Mouse (Mus musculus) embryonic facial prominence, embryonic 15.5 days (tissue): Measurements from ENCODE around the gene Mfsd14a. TPM values are rescaled to one million over a fixed set of nuclear protein-coding genes. Genes with fewer than 3 reads are reported as not detected.

ENCODE experiments used
- ATAC-seq: fragments of 200-750 bp; cut with Nextera tagmentation; 2 replicates; pipeline ENCODE4 v1.8.0; 2017; ENCODE audit warnings: low read depth, moderate TSS enrichment; ENCODE audit not compliant: insufficient number of reproducible peaks, low FRiP score, low TSS enrichment
- H3K27ac ChIP-seq: fragments of 300-500 bp; sonication (generic); replicated peaks from 2 replicates; pipeline ENCODE4 v1.5.1; 2015; ENCODE audit warnings: mild to moderate bottlenecking, inconsistent platforms
- H3K27me3 ChIP-seq: fragments of 300-500 bp; sonication (generic); 2 replicates; pipeline ENCODE4 v1.6.1; 2015; ENCODE audit warnings: inconsistent platforms
- H3K36me3 ChIP-seq: fragments of 300-500 bp; sonication (generic); 2 replicates; pipeline ENCODE4 v1.6.1; 2015; ENCODE audit warnings: mild to moderate bottlenecking, inconsistent platforms
- H3K4me1 ChIP-seq: fragments of 300-500 bp; sonication (generic); 2 replicates; pipeline ENCODE4 v1.6.1; 2015; ENCODE audit warnings: inconsistent platforms
- H3K4me2 ChIP-seq: fragments of 300-500 bp; sonication (generic); replicated peaks from 2 replicates; pipeline ENCODE4 v1.6.1; 2015; ENCODE audit warnings: mild to moderate bottlenecking, inconsistent platforms
- H3K4me3 ChIP-seq: fragments of 300-500 bp; sonication (generic); replicated peaks from 2 replicates; pipeline ENCODE4 v1.5.1; 2015; ENCODE audit warnings: mild to moderate bottlenecking, inconsistent platforms
- H3K9ac ChIP-seq: fragments of 300-500 bp; sonication (generic); 2 replicates; pipeline ENCODE4 v1.6.1; 2015; ENCODE audit warnings: inconsistent platforms
- H3K9me3 ChIP-seq: fragments of 300-500 bp; sonication (generic); replicated peaks from 2 replicates; pipeline ENCODE4 v1.6.1; 2016; ENCODE audit warnings: inconsistent platforms
- WGBS: fragments of 180-500 bp; shearing (Covaris S2); methylation state at CpG from one replicate; pipeline ENCODE4 v1.1.7; 2015; 5-methylcytosine and 5-hydroxymethylcytosine counted together
- polyA plus RNA-seq: library from polyadenylated mRNA; unstranded; fragments of >200 nt; fragmentation: Nextera tagmentation; extraction: Ambion mirVana; gene quantifications from 2 replicates; pipeline ENCODE4 v1.2.1, GENCODE M21; 2015

Mfsd14a gene
- polyA plus RNA-seq, 1 experiment from 2014 or later: 78.3 TPM

DNA sequence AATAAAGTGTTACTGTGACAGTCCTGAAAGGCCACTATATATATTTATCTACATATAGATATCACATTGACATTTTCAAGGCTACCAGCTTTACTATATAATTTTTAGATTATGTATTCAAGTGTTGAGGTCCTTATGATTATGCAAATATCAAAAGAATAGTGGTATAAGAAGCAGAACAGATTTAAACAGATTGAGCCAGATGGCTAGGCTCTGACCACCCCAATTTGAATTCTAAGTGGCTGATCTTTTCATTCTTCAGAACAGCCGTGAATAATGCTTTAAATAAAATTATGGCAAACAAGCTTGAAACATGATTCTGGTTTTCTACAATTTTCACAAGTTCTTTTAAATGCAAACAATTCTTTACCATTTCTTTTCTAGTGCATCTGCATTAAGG is 31.0 kb downstream of the Mfsd14a start:
- no peak overlapping the region for H3K9ac ChIP-seq
- no peak for ATAC-seq
- 67% methylated on average over 1 of the region's 1 CpGs for WGBS
- H3K4me2 ChIP-seq: no peak overlapping the region
- no peak overlapping the region for H3K27ac ChIP-seq
- H3K4me1 ChIP-seq: no peaks in the 10 kb centered on the region
- no peaks in the 10 kb centered on the region for H3K27me3 ChIP-seq
- no peak overlapping the region for H3K4me3 ChIP-seq
- peaks cover 48% of the 10 kb centered on the region for H3K36me3 ChIP-seq
- no peaks in the 10 kb centered on the region for H3K9me3 ChIP-seq

DNA sequence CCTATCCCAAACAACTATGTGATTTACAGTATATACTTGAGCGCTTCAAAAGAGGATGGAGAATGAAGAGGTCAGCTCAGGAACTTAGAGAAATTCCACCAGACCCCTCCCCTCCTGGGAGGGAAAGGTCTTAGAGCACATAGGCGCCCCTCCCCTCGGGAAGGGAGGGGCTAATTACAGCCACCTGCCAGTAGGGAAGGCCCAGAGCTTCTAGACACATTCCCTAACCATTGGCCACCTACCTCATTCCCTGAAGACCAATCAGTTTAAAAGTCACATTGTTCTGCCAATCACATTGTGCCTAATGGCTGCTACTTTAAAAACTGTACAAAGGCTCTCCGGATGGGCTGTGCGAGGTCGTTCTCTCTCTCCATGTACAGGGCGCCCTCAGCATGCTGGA is 39.8 kb downstream of the Mfsd14a start:
- no peak overlapping the region for H3K4me2 ChIP-seq
- no peak overlapping the region for H3K27ac ChIP-seq
- H3K4me1 ChIP-seq: no peaks in the 10 kb centered on the region
- no peaks in the 10 kb centered on the region for H3K9me3 ChIP-seq
- no peaks in the 10 kb centered on the region for H3K27me3 ChIP-seq
- H3K9ac ChIP-seq: no peak overlapping the region
- 92% methylated on average over 7 of the region's 7 CpGs for WGBS
- peaks cover 15% of the 10 kb centered on the region; the same call in 1 of the 2 replicates for H3K36me3 ChIP-seq
- no peak for ATAC-seq
- H3K4me3 ChIP-seq: no peak overlapping the region

DNA sequence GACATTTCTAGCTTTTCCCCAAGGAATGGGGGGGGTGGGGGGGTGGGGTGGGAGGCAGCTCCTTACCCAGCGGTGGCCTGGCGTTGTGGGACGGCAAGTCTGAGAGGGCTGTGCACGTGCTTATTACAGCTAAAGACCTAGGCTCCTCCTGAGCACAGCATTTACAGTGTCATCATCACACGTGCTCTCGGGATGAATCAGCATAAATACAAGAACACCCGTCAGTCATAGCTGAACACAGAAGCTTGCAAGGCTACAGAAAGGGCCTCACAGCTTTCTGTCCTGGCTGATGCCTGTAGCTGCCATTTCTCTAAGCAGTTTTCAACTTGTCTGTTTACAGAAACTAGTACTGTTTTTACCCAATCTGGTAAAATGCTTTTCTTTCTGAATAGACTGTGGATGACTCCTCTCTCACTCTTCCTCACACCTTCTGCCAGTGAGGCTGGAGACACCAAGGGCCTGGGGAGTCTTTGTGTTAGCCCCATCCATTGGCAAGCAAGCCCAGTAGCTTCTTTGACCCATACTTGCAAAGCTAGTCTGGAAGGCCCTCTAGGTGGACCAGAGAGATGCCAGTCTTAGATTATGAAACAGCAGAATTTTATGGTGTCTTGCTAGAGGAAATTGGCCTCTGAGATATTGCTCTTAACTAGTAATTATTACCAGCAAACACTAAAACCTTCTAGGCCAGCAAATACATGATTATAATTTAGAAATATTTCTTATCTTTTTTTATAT is 41.7 kb downstream of the Mfsd14a start:
- H3K27ac ChIP-seq: no peak overlapping the region
- no peaks in the 10 kb centered on the region for H3K27me3 ChIP-seq
- H3K36me3 ChIP-seq: peaks cover 22% of the 10 kb centered on the region
- no peaks in the 10 kb centered on the region for H3K4me1 ChIP-seq
- H3K4me2 ChIP-seq: no peak overlapping the region
- 86% methylated on average over 7 of the region's 7 CpGs for WGBS
- no peak overlapping the region for H3K4me3 ChIP-seq
- ATAC-seq: no peak
- H3K9ac ChIP-seq: no peak overlapping the region
- H3K9me3 ChIP-seq: no peaks in the 10 kb centered on the region

DNA sequence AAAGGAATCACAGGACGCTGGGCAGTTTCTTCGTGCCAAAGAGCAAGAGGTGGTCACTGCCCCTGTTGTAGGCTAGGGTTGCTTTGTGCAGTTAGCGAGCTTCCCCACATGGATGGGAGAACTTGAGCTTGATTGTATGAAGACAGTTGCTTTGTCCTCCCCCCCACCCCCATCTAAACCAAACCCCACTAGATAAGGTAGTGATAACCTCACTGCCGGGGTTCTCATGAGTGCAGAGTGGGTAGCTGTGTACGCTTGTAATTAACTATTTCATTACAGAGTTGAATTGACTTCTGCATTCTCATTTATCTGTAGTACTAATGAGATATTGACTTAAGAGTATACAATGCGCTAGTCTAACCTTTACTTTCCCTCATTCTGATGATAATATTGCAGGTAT is 43.6 kb downstream of the Mfsd14a start:
- Histone ChIP-seq H3K36me3 (peaks cover 40% of the 10 kb centered on the region), H3K27ac (no peak overlapping the region), H3K4me2 (no peak overlapping the region), H3K4me1 (no peaks in the 10 kb centered on the region), H3K27me3 (no peaks in the 10 kb centered on the region), H3K4me3 (no peak overlapping the region), H3K9me3 (no peaks in the 10 kb centered on the region), H3K9ac (no peak overlapping the region)
- no peak for ATAC-seq
- 88% methylated on average over 6 of the region's 6 CpGs for WGBS

DNA sequence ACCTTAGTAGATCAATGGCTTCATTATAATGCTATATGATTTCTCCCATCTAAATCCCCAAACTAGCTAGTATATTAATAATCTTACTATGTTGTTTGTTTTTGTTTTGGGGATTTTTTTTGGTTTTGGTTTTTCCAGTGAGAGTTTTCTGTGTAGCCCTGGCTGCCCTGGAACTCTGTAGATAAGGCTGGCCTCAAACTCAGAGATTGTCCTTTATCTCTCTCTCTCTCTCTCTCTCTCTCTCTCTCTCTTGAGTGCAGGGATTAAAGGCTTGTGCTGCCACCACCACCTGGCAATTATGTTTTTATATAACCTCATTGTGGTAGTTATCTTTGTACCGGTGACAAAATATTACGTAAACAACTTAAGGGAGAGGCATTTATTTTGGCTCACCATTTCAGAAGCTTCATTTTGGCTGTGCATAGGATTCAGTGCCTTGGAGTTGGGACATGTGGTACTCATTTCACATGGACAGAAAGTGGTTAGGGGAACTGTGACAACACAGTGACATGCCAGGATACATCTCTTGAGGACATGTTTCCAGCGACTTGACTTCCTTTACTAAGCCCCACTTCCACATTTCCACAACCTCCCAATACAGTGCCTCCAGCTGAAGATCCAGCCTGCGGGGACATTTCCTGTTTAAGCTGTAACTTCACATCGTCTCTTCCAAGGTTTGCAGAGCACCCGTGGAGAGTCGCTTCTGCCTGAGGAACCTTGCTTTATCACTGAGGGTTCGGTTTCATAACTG is 47.0 kb downstream of the Mfsd14a start:
- WGBS: 88% methylated on average over 8 of the region's 8 CpGs
- no peak overlapping the region for H3K9ac ChIP-seq
- peaks cover 44% of the 10 kb centered on the region for H3K36me3 ChIP-seq
- H3K4me2 ChIP-seq: no peak overlapping the region
- no peak overlapping the region for H3K27ac ChIP-seq
- no peaks in the 10 kb centered on the region for H3K9me3 ChIP-seq
- no peaks in the 10 kb centered on the region for H3K27me3 ChIP-seq
- H3K4me1 ChIP-seq: no peaks in the 10 kb centered on the region
- no peak for ATAC-seq
- no peak overlapping the region for H3K4me3 ChIP-seq

DNA sequence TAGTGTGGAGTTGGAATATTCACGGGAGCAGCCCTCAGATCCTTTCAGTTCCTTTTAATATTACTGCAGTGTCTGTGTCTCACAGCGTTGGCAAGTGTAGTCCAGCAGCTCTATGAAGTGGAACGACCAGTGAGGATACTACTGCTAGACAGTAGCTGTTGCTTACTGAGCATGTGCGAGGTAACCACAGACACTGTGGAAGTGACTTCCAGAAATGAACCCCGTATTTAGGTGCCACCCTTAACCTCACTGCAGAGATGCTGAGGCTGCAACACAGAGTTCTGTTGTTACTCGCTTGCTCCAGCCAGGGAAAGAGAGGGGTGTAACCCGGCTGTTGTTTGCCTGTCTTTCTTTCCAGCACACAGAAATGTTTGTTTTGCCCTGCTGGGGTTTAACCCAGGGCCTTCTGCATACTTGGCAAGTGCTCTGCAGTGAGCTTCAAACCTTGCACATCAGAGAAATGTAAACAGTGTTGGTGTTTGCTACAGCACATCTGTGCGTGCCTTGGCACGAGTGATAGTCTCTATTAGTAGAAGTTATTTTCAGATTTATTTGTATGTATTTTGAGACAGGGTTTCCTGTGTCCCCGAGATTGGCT is 48.1 kb downstream of the Mfsd14a start, which contains the start of gene Trmt13:
Gene Trmt13, minus strand, starts transcription at position 293 of the 598 bp plus-strand sequence.
- peaks cover 50% of the 10 kb centered on the region for H3K36me3 ChIP-seq
- H3K4me2 ChIP-seq: no peak within 1 kb of the TSS
- H3K27me3 ChIP-seq: no peaks in the 10 kb centered on the region
- H3K4me1 ChIP-seq: no peaks in the 10 kb centered on the region
- no peak within 1 kb of the TSS for H3K9ac ChIP-seq
- H3K4me3 ChIP-seq: no peak within 1 kb of the TSS
- no peaks in the 10 kb centered on the region for H3K9me3 ChIP-seq
- peak; percentile 63; the same call in 1 of the 2 replicates for ATAC-seq
- 76% methylated on average over 10 of the region's 10 CpGs for WGBS
- no peak within 1 kb of the TSS; the same call in 1 of the 2 replicates for H3K27ac ChIP-seq

DNA sequence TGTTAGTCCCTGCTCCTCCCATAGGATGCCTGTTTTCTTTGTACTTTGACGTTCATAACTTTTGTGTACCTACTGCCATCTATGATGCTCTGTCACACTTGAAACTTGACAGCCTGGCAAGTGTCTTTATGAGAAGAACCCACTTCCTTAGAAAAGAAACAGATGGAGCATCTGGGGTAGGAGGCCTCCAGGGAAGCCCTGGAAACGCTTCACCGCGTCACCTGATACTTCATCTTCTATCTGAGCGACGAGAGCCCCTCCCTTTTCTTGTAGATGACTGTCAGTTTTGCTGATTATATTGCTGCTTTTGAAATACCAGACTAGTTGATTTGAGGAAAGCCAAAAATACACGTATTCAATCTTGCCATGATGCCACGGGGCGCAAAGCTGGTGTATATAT is 57.9 kb downstream of the Mfsd14a start:
- H3K27ac ChIP-seq: no peak overlapping the region
- no peak for ATAC-seq
- H3K9ac ChIP-seq: no peak overlapping the region
- H3K36me3 ChIP-seq: peaks cover 12% of the 10 kb centered on the region; the same call in 1 of the 2 replicates
- H3K9me3 ChIP-seq: no peaks in the 10 kb centered on the region
- no peaks in the 10 kb centered on the region for H3K4me1 ChIP-seq
- H3K4me3 ChIP-seq: no peak overlapping the region
- 49% methylated on average over 9 of the region's 9 CpGs for WGBS
- H3K4me2 ChIP-seq: no peak overlapping the region
- no peaks in the 10 kb centered on the region for H3K27me3 ChIP-seq

DNA sequence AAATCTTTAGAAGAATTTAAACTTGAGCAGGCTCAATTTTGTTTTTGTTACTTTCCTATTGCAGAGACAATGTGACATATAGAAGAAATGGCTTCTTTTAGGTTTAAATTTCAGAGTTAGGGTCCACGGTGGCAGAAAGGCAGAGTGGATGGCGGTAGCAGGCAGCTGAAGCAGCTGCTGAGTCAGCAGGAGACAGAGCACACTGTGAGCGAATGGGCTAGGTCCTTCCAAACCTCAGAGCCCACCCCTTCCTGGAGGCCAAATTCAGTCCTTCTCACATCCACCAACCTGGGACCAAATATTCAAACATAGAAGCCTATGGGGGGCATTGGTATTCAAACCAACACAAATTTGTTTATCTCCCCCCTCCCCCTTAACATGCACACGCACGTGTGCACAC is 60.7 kb downstream of the Mfsd14a start:
- Histone ChIP-seq H3K36me3 (no peaks in the 10 kb centered on the region), H3K4me3 (no peak overlapping the region), H3K4me1 (no peaks in the 10 kb centered on the region), H3K4me2 (no peak overlapping the region), H3K9me3 (no peaks in the 10 kb centered on the region), H3K27me3 (no peaks in the 10 kb centered on the region), H3K9ac (no peak overlapping the region), H3K27ac (no peak overlapping the region)
- ATAC-seq: no peak
- 88% methylated on average over 5 of the region's 5 CpGs for WGBS

DNA sequence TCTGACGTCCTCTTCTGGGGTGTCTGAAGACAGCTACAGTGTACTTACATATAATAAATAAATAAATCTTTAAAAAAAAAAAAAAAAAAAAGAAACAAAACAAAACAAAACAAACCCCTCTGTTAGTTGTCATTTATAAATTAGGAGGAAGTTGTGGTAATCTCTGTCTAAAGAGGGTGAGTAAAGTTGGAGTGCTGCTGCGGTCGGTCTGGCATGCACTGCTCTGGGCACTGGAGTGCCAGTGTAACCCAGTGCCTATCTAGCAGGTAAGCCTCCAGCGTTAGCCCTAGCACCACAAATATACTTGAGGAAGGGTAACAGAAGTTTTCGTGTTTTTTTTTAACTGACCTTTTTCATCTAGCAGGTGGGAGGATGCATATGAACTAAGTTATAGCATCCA is 61.5 kb downstream of the Mfsd14a start:
- Histone ChIP-seq H3K9me3 (no peaks in the 10 kb centered on the region), H3K4me2 (no peak overlapping the region), H3K36me3 (no peaks in the 10 kb centered on the region), H3K4me3 (no peak overlapping the region), H3K27me3 (no peaks in the 10 kb centered on the region), H3K27ac (no peak overlapping the region), H3K9ac (no peak overlapping the region), H3K4me1 (0 out of 2 replicates have a peak, but pooled peaks cover under 1% of the 10 kb centered on the region)
- WGBS: 85% methylated on average over 5 of the region's 5 CpGs
- no peak for ATAC-seq

DNA sequence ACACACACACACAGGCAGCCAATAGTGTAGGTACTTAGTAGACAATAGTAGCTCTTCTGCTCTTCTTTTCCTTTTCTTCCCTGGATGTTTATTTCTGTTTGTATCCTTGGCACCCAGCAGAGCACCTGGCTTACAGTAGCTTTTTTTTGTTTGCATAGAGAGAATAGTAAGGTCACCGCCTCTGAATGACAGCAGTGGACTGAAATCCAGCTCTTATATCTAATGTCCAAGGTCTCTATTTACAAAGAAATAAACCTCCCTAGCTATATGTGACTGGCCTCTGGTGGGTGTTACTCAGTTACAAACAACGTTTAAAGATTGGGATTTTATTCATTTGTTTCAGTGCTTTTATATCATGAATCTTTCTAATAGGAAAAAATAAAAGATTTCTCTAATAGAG is 62.8 kb downstream of the Mfsd14a start:
- Histone ChIP-seq H3K9ac (no peak overlapping the region), H3K4me3 (no peak overlapping the region), H3K27ac (no peak overlapping the region)

DNA sequence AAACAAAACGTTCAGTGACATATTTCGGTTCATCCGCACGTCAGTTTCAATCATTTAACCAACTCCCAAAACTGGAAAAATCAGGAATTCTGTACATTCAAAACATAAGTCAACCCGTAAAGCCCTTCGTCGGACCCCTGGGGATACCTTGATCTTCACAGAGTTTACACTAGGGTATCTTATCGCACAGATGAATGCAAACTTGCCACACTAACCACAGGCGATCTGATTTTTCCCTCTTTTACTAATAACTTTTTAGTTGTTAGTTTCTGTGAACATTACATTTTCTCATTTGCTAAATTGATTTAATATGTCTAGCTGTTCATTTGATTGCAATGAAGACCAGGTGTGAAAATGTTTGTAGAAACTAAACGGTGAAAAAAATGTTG is 66.9 kb downstream of the Mfsd14a start:
- no peaks in the 10 kb centered on the region for H3K27me3 ChIP-seq
- peak overlapping the region; percentile 91 for H3K4me3 ChIP-seq
- peaks cover 12% of the 10 kb centered on the region for H3K36me3 ChIP-seq
- H3K27ac ChIP-seq: no peak overlapping the region
- H3K9ac ChIP-seq: peak overlapping the region; percentile 69
- 5% methylated on average over 10 of the region's 10 CpGs for WGBS
- H3K4me2 ChIP-seq: peak overlapping the region; percentile 71
- H3K9me3 ChIP-seq: no peaks in the 10 kb centered on the region
- peaks cover 10% of the 10 kb centered on the region; the same call in 1 of the 2 replicates for H3K4me1 ChIP-seq
- ATAC-seq: no peak

More for the DNA sequence above, 62.8 kb downstream of the Mfsd14a start:
- 88% methylated on average over 2 of the region's 2 CpGs for WGBS
- Histone ChIP-seq H3K4me1 (0 out of 2 replicates have a peak, but pooled peaks cover 5% of the 10 kb centered on the region), H3K36me3 (no peaks in the 10 kb centered on the region), H3K27me3 (no peaks in the 10 kb centered on the region), H3K9me3 (no peaks in the 10 kb centered on the region), H3K4me2 (no peak overlapping the region)
- no peak for ATAC-seq
